Mouse (Mus musculus) kidney, postnatal 14 days (tissue): Measurements from ENCODE around the gene Wnt10b.
A peak's percentile ranks its signal among the peaks of the same experiment; 100 is the strongest.
"Not testable (repeated sequence)": the region's sequence is repeated elsewhere in the genome, so short reads cannot be mapped to it uniquely, and the experiment has no call there.

Experiments
- DNase-seq: peaks from one replicate; pipeline ENCODE4 v3.0.0; 2022; ENCODE audit warnings: mixed read lengths

Gene Wnt10b

DNA sequence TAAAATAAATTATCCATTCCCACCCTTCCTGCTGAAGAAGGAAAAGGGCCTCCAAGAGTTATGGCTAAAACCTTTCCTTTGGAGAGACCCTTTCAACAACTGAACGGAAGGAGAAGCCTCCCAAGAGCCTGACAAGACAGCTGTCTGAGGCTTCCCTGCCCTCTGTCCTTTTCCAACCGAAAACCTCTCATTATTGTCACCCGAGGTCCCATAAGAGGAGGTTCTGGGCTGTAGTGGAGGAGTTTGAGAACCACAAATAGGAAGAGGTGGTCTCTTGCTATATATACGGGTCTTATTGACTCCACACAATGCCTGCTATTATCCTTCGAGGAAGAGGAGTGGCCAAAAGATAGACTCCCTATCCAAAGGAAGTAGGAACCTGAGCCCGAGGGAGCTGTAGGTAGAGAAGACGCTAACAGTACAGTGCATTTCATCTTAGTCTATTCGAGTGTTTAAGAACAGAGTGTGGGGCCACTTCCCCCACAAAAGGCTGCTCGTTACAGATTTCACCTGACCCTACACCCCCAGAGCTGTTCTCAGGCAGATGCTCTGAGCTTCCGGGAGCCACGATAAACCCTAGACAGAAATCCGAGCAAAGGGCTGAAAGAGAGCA lies 6.0 kb downstream of the Wnt10b start:
- no peak for DNase-seq

DNA sequence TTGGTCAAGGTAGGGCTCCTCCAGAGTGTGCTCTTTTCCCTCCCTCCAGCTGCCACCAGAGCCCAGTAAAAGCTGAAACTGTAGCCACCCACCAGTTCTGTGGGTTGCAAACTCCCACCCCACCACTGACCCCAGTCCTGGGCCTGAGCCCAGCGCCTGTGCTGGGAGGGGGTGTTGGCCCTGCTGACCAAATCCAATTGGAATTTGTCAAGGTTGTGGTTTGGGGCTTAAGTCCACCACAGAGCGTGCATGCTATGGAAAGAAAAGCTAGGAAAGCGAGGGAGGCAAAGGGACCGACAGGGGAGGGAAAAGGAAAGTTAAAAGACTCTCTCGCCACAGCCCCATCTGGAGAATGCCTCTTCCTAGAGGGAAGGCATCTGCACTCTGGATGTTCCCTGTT lies 9.7 kb downstream of the Wnt10b start:
- DNase-seq: no peak

DNA sequence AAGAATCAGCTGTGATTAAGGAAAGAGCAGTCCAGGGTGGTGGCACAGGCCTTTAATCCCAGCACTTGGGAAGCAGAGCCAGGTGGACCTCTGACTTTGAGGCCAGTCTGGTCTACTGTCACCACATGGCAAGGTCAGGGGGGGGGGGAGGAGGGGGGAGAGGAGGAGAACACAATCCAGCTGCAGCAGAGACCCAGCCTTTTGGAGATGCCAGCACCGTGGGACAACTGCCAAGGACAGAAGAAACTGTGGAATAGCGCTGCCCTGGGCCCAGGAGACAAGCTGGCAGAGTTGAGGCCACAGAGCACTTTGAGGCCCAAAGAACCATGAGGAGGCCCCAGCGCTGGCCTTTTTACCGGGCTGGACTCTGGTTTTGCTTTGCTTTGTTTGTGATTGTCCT lies 12.0 kb downstream of the Wnt10b start:
- no peak for DNase-seq

DNA sequence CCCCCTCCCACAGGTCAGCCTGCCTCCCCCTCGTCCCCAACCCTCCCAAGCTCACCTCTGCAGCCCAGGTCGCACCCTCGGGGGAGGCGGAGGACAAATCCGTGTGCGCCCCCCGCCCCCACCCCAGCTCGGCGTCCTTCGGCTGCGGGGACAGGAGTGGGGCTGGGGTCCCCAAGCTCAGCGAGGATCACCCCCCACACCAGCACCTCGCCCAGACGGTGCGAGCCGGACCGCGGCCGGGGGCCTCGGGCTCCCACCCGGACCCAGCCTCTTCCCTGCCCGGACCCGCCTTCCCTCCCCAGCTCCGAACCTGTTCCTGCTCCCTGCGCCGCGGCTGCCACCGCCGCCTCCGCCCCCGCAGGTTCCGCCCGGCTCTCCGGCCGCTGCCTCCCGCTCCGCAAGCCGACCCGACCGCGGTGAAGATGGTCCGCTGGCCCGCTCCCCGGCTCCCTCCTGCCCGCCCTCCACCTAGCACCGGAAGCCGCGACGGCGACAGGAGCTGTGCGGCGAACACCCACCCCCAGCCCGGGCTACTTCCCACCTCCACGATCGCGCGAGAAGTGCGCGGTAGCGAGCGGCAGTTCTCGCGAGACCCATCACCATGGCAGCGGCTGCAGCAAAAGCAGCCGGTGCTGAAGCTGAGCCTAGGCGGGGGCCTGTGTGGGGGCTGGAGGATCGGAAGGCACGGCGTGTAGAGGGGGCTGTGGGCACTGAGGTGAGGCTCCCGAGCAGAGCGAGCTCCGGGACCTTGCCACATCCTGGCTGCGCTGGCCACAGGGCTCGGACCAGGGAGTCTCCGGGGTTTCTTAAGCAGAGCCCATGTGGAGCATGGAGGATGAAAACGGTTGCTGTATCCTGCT lies 15.1 kb downstream of the Wnt10b start, which contains the start of gene Arf3:
TSS of gene Arf3 (minus strand) at position 545 of the 860 bp plus-strand sequence.
- DNase-seq: peak; percentile 98

DNA sequence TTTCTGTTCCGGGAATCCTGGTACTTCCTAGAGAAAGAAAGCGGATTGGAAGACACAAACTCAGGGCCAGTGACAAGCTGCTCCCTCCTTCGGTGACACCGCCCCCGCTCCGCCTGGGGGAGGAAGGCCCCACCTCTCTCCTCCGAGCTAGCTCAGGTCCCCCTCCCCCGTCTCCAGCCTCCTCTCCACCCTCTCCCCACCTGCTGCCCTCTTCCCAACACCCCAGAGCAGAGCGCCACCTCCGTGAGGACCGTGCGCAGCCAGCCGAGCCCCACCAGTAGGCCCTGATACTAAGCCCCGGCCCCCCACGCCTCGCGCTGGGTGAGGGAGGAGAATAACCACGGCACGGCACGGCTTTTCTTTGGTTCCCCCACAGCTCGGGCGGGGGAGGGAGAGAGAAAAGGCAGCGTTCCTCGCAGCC lies 15.7 kb downstream of the Wnt10b start:
- DNase-seq: peak; percentile 89

DNA sequence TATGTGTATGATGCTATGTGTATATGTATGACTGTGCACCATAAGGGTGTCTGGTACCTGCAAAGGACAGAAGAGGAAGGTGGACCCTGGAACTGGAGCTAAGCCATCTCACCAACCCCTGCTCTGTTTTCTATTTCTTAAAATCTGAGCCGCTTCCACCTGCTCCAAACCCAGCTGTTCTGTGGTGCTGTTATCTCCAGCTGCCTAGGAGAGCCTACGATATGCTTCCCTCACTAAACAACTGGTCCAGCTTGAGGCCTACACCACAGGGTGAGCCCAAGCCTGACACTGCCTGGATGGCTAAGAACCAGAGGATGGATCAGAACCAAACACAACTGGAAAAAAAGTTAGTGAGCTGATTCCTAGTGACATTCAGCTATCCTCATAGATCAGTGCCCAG lies 23.8 kb downstream of the Wnt10b start:
- DNase-seq: no peak

DNA sequence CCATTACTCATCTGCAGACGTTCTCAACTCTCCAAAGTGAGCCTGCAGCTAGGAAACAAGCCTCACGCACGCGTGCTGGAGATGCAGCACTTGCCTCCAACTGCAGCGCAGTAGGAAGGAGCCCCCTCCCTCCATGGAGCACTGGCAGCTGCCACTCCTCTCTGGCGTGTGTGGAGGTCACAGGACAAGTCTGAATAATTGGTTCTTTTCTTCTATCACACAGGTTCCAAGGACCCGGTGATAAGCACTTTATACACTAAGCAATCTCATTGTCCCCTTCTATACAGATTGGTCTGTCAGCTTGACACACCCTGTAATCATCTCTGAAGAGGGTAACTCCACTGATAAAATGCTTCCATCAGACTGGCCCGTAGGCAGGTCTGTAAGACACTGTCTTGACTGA lies 24.9 kb downstream of the Wnt10b start:
- DNase-seq: no peak

DNA sequence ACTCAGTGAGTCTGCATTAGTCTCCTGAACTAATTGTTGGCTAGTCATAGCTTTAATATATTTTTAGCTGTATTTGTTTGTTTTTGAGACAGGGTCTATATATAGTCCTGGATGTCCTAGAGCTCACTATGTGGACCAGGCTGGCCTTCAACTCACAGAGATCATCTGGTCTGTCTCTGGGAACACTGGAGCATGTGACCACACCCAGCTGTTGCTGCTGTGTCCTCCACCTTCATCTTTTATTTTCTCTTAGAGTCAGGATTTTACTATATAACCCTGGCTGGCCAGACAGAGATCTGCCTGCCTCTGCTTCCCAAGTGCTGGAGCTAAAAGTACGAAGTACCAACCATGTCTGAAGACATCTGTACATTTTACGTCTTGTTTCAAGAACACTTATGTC lies 28.9 kb downstream of the Wnt10b start:
- DNase-seq: no peak

DNA sequence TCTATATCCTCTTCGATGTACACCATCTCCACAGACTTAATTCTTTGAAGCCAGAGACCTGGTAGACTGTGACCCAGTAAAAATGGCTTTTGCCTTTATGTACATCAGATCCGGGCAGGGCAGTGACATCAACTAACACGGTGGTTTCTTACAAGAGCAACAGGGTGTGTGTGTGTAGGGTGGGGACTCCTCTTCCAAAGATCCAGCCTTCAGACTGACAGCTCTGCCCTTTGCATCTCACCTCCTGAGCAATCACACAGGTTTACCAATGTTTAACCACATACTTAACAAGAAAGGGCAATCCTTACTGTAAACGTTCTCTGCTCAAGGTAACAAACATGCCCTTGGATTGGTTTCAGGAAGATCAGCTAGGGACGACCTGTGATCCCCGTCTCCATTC lies 30.7 kb downstream of the Wnt10b start:
- DNase-seq: peak; percentile 30

DNA sequence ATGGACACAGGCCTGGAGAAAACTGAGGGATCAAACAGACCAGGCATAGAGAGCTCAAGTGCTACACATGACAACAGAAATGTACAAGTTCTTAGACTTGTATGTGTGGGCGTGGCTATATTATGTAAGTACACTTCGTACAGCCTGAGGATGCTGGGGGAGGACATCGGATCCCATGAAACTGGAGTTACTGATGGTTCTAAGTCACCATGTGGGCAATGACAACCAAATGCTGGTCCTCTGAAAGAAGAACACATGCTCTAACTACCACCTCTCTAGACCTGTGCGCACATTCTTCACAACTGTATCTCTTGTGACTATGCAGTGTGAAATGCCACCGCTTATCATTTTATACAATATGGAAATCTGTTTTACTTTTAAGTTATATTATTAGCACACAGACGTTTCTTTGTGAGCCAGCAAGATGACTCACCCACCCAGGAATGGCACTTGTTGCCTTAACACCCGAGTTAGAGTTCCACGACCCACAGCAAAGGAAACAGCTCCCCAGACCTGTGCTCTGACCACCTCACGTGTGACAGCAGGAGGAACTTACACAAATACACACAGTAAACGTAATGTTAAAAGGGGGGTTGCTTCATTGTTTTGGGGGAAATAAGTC lies 31.5 kb downstream of the Wnt10b start:
- DNase-seq: no peak

DNA sequence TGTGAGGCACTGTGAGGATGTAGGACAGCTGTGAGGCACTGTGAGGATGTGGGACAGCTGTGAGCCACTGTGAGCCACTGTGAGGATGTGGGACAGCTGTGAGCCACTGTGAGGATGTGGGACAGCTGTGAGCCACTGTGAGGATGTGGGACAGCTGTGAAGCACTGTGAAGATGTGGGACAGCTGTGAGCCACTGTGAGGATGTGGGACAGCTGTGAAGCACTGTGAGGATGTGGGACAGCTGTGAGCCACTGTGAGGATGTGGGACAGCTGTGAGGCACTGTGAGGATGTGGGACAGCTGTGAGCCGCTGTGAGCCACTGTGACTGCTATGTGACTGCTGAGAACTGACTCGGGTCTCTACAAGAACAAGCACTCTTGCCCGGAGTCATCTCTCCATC lies 34.1 kb downstream of the Wnt10b start:
- DNase-seq: not testable (repeated sequence)

DNA sequence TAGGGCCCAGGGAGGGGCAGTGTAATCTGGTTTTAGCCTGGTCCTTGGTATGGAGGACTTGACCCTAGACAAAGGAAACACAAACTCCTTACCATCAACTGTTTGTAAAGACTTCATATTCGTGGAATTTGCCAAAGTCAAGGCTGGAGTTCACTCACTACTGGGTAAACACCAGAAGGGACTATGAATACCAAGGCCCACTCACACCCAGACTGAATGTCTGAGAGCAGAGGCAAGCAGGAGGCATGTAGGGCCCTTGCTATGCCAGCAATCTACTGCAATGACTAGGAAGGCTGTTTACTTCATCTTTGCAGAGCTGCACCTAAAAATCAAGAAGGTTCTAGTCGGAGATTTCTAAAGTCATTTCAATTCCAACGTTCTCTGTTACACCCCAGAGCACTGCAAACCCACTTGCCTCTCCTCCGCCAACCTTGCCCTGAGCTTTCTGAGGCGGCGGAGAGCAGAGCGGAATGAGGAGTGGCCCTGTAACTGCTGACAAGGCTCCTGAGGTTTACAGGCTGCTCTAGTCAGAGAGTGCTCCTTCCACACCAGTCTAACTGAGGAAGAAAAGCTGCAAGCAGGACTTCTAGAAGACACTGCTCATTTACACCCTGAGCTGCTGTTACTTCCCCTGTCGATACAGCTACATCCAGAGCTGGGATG lies 35.1 kb downstream of the Wnt10b start:
- no peak for DNase-seq

DNA sequence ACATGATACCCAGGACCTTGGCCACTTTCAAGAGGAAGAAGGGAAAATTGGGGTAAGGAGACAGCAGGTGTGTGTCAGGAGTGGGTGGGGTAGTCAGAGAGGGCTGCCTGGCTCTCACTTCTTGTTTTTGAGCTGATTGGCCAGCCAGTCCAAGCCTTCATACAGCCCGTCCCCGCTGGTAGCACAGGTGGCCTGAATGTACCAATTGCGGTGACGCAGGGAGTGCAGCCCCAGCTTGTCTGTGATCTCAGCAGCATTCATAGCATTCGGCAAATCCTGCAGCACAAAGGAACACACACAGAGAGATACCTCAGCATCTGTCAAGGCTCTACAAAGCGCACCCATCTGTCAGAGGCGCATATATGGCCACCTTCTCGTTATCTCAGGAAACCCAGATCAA lies 37.7 kb downstream of the Wnt10b start:
- DNase-seq: no peak

DNA sequence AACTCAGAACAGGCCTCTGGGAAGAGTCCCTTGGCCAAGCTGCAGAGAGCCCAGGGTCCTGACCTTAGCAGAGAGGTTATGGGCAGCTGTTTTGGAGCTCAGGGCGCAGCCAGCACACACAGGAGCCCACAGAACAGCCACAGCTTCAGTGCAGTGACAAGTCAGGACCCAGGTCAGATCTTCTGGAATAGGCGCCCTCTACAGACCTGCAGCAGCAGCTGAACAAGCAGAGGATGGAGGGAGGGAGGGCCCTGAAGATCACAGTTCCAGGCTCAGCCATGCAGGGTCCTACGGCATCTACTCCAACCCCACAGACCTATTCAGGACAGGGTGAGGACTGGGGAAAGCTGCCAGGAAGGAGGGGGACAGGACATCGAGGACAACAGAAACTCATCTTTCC lies 39.2 kb downstream of the Wnt10b start:
- no peak for DNase-seq

DNA sequence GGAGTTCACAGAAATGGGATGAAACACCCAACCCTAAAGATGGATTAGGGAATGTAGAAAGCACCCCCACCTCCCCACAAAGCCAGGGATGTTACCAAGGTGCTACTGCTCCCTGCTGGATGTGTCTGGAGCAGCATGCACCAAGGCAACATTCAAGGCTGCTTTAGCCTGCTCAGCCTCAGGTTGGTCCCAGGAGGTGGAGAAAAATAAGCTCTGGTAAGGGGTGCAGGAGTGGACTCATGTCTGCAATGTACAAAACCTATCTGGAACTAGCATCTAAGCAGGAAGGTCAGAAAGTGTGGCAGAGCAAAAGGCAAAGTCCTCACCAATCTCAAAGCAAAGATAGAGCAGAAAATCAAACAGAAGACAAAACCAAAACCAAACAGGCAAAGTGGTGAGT lies 40.1 kb downstream of the Wnt10b start:
- peak; percentile 60 for DNase-seq

DNA sequence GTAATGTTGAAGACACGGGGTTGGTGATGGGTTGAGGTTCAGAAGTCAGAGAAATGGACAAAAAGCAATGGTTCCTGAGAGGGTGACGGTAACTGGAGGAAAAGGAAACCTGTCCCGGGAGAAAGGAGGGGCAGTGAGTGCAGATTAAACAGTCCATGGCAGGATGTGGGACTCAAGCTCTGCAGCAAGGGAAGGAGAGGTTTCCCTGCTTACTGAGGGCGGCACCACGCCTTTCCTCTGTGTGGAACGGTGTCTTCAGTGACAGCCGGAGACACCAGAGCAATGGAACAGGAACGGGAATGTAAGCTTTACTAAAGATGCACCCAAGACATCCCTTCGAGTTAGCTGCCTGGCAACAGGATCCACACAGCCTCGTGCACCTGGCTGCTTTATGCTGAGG lies 41.4 kb downstream of the Wnt10b start:
- DNase-seq: peak; percentile 43

DNA sequence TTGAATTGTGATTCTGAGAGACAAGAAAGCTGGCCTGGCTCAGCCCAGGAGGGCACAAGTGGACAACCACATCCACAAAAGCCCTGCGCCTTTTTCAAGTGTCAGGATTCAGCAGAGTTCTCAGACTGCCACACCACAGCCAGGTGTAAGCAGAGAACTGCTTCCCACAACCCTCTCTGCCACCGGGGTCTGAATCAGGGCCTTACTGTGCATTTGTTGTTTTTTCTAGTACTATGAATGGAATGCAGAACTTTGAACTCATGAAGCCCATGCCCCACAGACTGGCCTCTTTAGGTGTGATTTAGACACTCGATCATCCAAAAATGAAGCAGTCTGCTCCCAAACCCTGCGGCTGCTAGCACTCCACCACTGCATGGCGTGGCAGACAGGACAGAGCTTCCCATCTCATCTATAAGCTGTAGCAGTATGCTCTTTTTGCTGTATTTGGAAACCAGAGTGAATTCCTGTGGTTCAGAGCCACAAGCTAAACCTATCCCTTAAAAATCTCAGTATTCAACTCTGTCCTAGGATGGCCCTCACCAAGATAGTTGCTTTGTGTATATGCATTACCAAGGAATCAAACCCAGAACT lies 43.9 kb downstream of the Wnt10b start:
- DNase-seq: peak; percentile 36

DNA sequence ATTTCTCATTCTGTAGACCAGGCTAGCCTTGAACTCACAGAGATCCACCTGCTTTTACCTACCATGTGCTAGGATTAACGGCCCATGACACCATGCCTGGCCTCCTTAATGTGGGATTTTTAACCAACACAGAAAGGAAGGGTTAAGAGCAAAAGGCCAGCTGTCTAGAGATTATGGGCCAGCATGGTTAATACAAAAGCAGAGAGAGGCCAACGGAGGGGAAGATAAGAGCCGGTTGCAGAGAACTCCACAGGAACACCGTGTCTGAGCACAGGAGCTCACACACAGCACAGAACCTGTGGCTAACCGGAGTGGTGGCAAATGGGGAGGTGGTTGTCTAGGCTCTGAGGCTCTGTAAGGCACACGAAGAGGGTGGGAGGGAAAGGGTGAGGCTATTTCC lies 44.6 kb downstream of the Wnt10b start:
- no peak for DNase-seq

DNA sequence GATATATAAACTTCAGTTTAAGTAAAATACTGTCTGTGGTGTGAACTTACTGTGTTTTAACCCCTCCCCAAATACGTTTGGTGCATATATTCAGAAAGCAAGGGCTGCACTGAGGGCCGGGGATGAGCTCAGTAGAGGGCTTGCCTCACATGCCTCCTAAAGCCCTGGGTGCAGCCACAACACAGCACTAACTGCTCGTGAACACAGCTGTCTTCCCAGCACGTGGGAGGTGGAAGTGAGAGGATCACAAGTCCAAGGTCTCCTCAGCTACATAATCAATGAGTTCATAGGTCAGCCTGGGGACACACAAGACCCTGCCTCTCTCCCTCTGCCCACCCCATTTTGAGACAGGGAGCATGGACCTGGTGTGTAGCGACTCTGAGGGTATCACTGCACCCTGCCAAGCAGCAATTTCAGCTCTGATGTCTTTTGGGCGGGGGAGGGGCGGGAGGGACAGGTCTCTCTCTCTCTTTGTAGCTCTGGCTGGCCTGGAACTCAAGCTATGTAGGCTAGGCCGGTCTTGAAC lies 45.9 kb downstream of the Wnt10b start:
- DNase-seq: no peak

DNA sequence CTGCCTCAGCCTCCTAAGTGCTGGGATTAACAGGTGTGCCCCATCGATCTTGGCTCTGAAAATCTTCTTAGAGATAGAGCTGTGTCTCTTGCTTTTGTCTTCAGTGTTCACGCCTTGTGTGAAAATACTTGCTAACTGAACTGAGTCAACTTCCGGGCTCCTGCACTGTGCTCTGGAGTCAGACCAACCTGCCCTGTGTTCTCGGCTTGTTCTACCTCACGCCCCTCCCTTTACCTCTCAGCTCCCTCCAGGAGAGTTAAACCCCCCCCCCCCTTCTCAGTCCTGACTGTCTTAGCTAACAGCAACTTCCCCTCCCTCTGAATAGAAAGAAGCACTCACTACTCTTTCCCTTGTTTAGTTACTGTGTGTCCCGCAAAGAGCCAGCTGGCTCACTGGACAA lies 47.2 kb downstream of the Wnt10b start:
- no peak for DNase-seq

DNA sequence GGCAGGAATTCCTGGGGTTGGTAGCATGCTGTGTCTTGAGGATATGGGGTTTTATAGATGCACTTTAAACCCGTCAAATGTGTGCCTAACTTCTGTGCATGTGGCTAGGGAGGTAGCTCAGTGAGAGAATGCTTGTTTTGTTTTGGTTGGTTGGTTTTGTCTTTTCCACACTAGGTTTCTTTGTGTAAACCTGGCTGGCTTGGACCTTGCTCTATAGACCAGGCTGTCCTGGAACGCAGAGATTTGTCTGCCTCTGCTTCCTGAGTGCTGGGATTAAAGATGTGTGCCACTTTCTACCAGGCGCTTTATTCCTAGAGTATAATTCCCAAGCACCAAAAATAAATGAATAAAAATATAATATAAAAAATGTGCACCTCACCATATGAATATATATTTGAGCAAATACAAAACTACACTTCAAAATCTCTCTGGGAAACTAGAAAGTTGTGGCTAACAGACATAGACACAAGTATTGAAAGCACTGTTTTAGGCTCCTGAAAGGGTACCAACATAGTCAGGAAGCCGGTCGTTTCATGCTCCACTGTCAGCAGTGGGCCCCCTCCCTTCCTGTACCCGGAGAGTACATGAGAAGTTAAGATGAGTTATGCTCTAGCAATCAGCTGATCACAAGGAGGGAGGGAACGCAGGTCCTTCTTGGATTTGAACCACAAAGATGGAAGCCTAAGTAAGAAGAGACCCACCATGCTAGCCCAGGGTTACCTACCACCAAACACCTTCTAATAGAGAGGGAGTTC lies 48.0 kb downstream of the Wnt10b start:
- DNase-seq: no peak

DNA sequence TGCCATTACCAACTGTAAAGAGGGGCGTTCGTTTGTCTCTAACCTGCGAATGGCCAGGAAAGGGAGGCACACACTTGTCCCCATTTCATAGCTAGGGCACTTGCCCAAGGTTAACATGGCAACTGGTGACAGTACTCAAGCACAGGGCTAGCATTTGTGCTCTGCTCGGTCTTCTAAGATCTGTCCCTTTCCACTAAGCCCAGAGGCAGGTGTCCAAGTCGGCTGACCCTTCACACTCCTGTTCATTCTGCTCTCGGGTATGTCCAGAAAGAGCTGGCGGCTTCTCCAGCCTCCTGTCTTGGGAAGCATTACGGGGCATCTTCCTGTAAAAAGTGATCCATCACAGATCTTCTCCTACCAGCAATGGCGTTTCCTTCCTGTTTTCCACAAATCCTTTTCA lies 49.6 kb downstream of the Wnt10b start:
- peak; percentile 60 for DNase-seq
